Comparison of ENCODE assay signal across 20 mouse cellular contexts in genomic region chr14:23422481-23423040, GRCm38 (mm10).
DNase-seq lines count a peak whose midpoint lies in the region; ATAC-seq lines count a peak whose summit lies in the region.
"Had no signal": no experiment of that assay in that cellular context is flagged by ENCODE, and none has a peak within 500 bp of the region (broad histone marks: within the 10 kb centered on the region; RNA-seq: fewer than 3 reads in every experiment).

No protein-coding gene starts in this region.

- no peak overlapping the region for H3K27ac ChIP-seq in forebrain, embryonic 14.5 days (ENCODE audit: low read depth, low read length)
- H3K27ac ChIP-seq in forebrain, embryonic 11.5 days (ENCODE audit: low read depth, low read length) = no peak overlapping the region
- H3K27ac ChIP-seq in embryonic facial prominence, embryonic 13.5 days = no peak overlapping the region
- H3K27ac ChIP-seq: forebrain, embryonic 12.5 days; hindbrain, embryonic 10.5 days; hindbrain, embryonic 14.5 days; intestine, embryonic 15.5 days had no signal

- WGBS in forebrain, embryonic 14.5 days = 42% methylated on average over 12 of the region's 12 CpGs
- WGBS in forebrain, embryonic 11.5 days = 55% methylated on average over 12 of the region's 12 CpGs
- 27% methylated on average over 12 of the region's 12 CpGs for WGBS in embryonic facial prominence, embryonic 13.5 days

- peak; percentile 11 for DNase-seq in forebrain, embryonic 14.5 days (ENCODE audit: low spot score)
- no peak for DNase-seq in forebrain, embryonic 11.5 days (ENCODE audit: low spot score)
- peak; percentile 12 for DNase-seq in embryo, embryonic 11 days
- DNase-seq in layer of hippocampus, postnatal 25 days (ENCODE audit: extremely low spot score in 1 of 2, low spot score in 1 of 2) = no peak
- no peak for DNase-seq in heart, adult 11 months
- DNase-seq: adrenal gland, adult 2 months; adrenal gland, postnatal 25 days; cerebellum, adult 8-10 months; cerebellum, postnatal 14 days; forebrain, postnatal 0 days; gastrocnemius, postnatal 14 days had no signal

- H3K36me3 ChIP-seq in forebrain, embryonic 14.5 days (ENCODE audit: control insufficient read depth, insufficient read depth, low read length) = no peaks in the 10 kb centered on the region
- no peaks in the 10 kb centered on the region for H3K36me3 ChIP-seq in forebrain, embryonic 11.5 days (ENCODE audit: control insufficient read depth, insufficient read depth, low read length)
- no peaks in the 10 kb centered on the region for H3K36me3 ChIP-seq in embryonic facial prominence, embryonic 13.5 days
- H3K36me3 ChIP-seq: forebrain, embryonic 12.5 days; heart, embryonic 12.5 days; hindbrain, embryonic 10.5 days; intestine, embryonic 15.5 days had no signal

- H3K4me1 ChIP-seq in forebrain, embryonic 14.5 days (ENCODE audit: control insufficient read depth, insufficient read depth, low read length) = peaks cover 2% of the 10 kb centered on the region; the same call in 1 of the 2 replicates
- no peaks in the 10 kb centered on the region for H3K4me1 ChIP-seq in forebrain, embryonic 11.5 days (replicated peaks; ENCODE audit: control insufficient read depth, insufficient read depth, low read length)
- peaks cover 34% of the 10 kb centered on the region for H3K4me1 ChIP-seq in embryonic facial prominence, embryonic 13.5 days
- H3K4me1 ChIP-seq: heart, embryonic 12.5 days; intestine, embryonic 15.5 days had no signal

- no peak overlapping the region for H3K9ac ChIP-seq in forebrain, embryonic 14.5 days (ENCODE audit: low read length)
- H3K9ac ChIP-seq in forebrain, embryonic 11.5 days (ENCODE audit: low read length) = no peak overlapping the region
- no peak overlapping the region for H3K9ac ChIP-seq in embryonic facial prominence, embryonic 13.5 days
- H3K9ac ChIP-seq: forebrain, embryonic 12.5 days; forebrain, postnatal 0 days; heart, embryonic 12.5 days; hindbrain, embryonic 14.5 days; intestine, embryonic 15.5 days had no signal

- H3K4me2 ChIP-seq in forebrain, embryonic 14.5 days (ENCODE audit: low read length) = no peak overlapping the region
- no peak overlapping the region for H3K4me2 ChIP-seq in forebrain, embryonic 11.5 days (ENCODE audit: low read depth, low read length, severe bottlenecking)
- H3K4me2 ChIP-seq in embryonic facial prominence, embryonic 13.5 days = 0 out of 2 replicates have a peak overlapping the region, but pooled peaks have one; percentile 7
- H3K4me2 ChIP-seq: forebrain, embryonic 12.5 days; heart, embryonic 12.5 days; hindbrain, embryonic 14.5 days; intestine, embryonic 15.5 days had no signal

- ATAC-seq in forebrain, embryonic 14.5 days = no peak
- no peak for ATAC-seq in forebrain, embryonic 11.5 days (replicated peaks; ENCODE audit: low FRiP score)
- no peak for ATAC-seq in embryonic facial prominence, embryonic 13.5 days (ENCODE audit: insufficient number of reproducible peaks, insufficient read depth, low FRiP score, low TSS enrichment, low read depth)
- ATAC-seq in megakaryocyte, adult 5-6 weeks (ENCODE audit: poor library complexity, severe bottlenecking) = no peak
- ATAC-seq: activated CD4-positive, CD25-positive, alpha-beta regulatory T cell, adult 4 months; forebrain, postnatal 0 days; intestine, embryonic 15.5 days; Patski had no signal

- H3K4me3 ChIP-seq in forebrain, embryonic 14.5 days (ENCODE audit: low read depth, low read length) = no peak overlapping the region
- no peak overlapping the region for H3K4me3 ChIP-seq in forebrain, embryonic 11.5 days (ENCODE audit: low read depth, low read length)
- H3K4me3 ChIP-seq in embryonic facial prominence, embryonic 13.5 days = no peak overlapping the region
- H3K4me3 ChIP-seq: forebrain, embryonic 12.5 days; heart, embryonic 12.5 days; hindbrain, embryonic 10.5 days; intestine, embryonic 15.5 days had no signal

- H3K27me3 ChIP-seq in forebrain, embryonic 14.5 days (replicated peaks; ENCODE audit: control insufficient read depth, insufficient read depth, low read length) = no peaks in the 10 kb centered on the region
- H3K27me3 ChIP-seq in forebrain, embryonic 11.5 days (ENCODE audit: control insufficient read depth, insufficient read depth, low read length) = no peaks in the 10 kb centered on the region
- H3K27me3 ChIP-seq in embryonic facial prominence, embryonic 13.5 days = no peaks in the 10 kb centered on the region
- H3K27me3 ChIP-seq: forebrain, embryonic 12.5 days; heart, embryonic 12.5 days; intestine, embryonic 15.5 days; Patski had no signal

- no peaks in the 10 kb centered on the region for H3K9me3 ChIP-seq in forebrain, embryonic 14.5 days (replicated peaks; ENCODE audit: control insufficient read depth, low read length)
- no peaks in the 10 kb centered on the region for H3K9me3 ChIP-seq in forebrain, embryonic 11.5 days (ENCODE audit: control insufficient read depth, low read length)
- no peaks in the 10 kb centered on the region for H3K9me3 ChIP-seq in embryonic facial prominence, embryonic 13.5 days
- H3K9me3 ChIP-seq: forebrain, embryonic 12.5 days; heart, embryonic 12.5 days; hindbrain, embryonic 10.5 days; intestine, embryonic 15.5 days had no signal

Comparison
In these comparisons a context has a peak if more than half of its experiments do, and no peak if none do; other contexts are left out.
1. DNase-seq: peak in forebrain, embryonic 14.5 days (single experiment) and embryo, embryonic 11 days (single experiment); none in forebrain, embryonic 11.5 days (single experiment), layer of hippocampus, postnatal 25 days (0 of 2) and heart, adult 11 months (single experiment).